Mouse (Mus musculus) intestine, embryonic 15.5 days (tissue): ENCODE results near the gene Grm1. TPM values are rescaled to one million over a fixed set of nuclear protein-coding genes. Genes with fewer than 3 reads are reported as not detected.

Source experiments
- ATAC-seq: fragments of 200-750 bp; cut with Nextera tagmentation; 2 replicates; pipeline ENCODE4 v1.8.0; 2017; ENCODE audit warnings: moderate TSS enrichment, moderate library complexity
- H3K27ac ChIP-seq: fragments of 300-500 bp; sonication (generic); 2 replicates; pipeline ENCODE4 v1.5.1; 2015; ENCODE audit warnings: mild to moderate bottlenecking, inconsistent platforms
- H3K27me3 ChIP-seq: fragments of 300-500 bp; sonication (generic); replicated peaks from 2 replicates; pipeline ENCODE4 v1.6.1; 2015; ENCODE audit warnings: inconsistent platforms
- H3K36me3 ChIP-seq: fragments of 300-500 bp; sonication (generic); 2 replicates; pipeline ENCODE4 v1.6.1; 2015; ENCODE audit warnings: inconsistent platforms
- H3K4me1 ChIP-seq: fragments of 300-500 bp; sonication (generic); replicated peaks from 2 replicates; pipeline ENCODE4 v1.6.1; 2015; ENCODE audit warnings: inconsistent platforms
- H3K4me2 ChIP-seq: fragments of 300-500 bp; sonication (generic); replicated peaks from 2 replicates; pipeline ENCODE4 v1.6.1; 2015; ENCODE audit warnings: mild to moderate bottlenecking, inconsistent platforms
- H3K4me3 ChIP-seq: fragments of 300-500 bp; sonication (generic); replicated peaks from 2 replicates; pipeline ENCODE4 v1.5.1; 2015; ENCODE audit warnings: inconsistent platforms
- H3K9ac ChIP-seq: fragments of 300-500 bp; sonication (generic); 2 replicates; pipeline ENCODE4 v1.6.1; 2015; ENCODE audit warnings: inconsistent platforms
- H3K9me3 ChIP-seq: fragments of 300-500 bp; sonication (generic); 2 replicates; pipeline ENCODE4 v1.6.1; 2016; ENCODE audit warnings: inconsistent platforms
- WGBS: fragments of 180-500 bp; shearing (Covaris S2); methylation state at CpG from one replicate; pipeline ENCODE4 v1.1.7; 2015; 5-methylcytosine and 5-hydroxymethylcytosine counted together
- polyA plus RNA-seq: library from polyadenylated mRNA; unstranded; fragments of >200 nt; fragmentation: Nextera tagmentation; extraction: Ambion mirVana; gene quantifications from 2 replicates; pipeline ENCODE4 v1.2.1, GENCODE M21; 2015

The Grm1 gene
- polyA plus RNA-seq, 1 experiment from 2014 or later, result 0.04 TPM

- no peaks in the 10 kb centered on the region; the same call in 1 of the 2 replicates for H3K4me1 ChIP-seq
- 2% methylated on average over 35 of the region's 35 CpGs for WGBS
- no peak overlapping the region for H3K27ac ChIP-seq
- 0 out of 2 replicates have a peak overlapping the region, but pooled peaks have one; percentile 8 for H3K9ac ChIP-seq
- H3K4me3 ChIP-seq, result peak overlapping the region; percentile 35
- peak overlapping the region; percentile 84 for H3K4me2 ChIP-seq
- H3K27me3 ChIP-seq, result peaks cover 4% of the 10 kb centered on the region
- H3K36me3 ChIP-seq, result no peaks in the 10 kb centered on the region
- no peaks in the 10 kb centered on the region for H3K9me3 ChIP-seq
- ATAC-seq, result peak; percentile 53; the same call in 1 of the 2 replicates
These were observed 393.1 kb downstream of the Grm1 start for GRCm38 (mm10) chr10:10688907-10689667.

DNA sequence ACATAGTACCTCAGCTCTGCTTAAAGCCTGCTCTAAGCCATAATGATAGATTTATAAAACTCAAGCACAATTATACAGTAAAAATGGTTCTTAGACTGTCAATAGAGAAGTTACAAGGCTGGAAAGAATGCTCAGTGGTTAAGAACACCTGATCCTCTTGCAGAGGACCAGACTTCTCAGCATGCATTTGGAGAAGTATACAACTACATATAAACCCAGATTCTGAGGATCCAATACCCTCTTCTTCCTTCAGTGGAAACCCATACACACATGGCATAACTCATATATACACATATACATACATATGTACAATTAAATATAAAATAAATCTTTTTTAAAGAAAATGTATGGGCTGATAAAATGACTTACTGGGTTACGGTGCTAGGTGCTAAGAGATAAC lies 401.1 kb downstream of the Grm1 start, which contains the start of gene Gm10944:
Gene Gm10944 (plus strand): TSS at position 301 of the 400 bp plus-strand sequence.
- no peak within 1 kb of the TSS for H3K27ac ChIP-seq
- H3K36me3 ChIP-seq, result no peaks in the 10 kb centered on the region
- H3K27me3 ChIP-seq, result no peaks in the 10 kb centered on the region
- no peaks in the 10 kb centered on the region for H3K9me3 ChIP-seq
- no peak within 1 kb of the TSS for H3K9ac ChIP-seq
- 90% methylated on average over 1 of the region's 1 CpGs for WGBS
- H3K4me1 ChIP-seq, result no peaks in the 10 kb centered on the region
- H3K4me3 ChIP-seq, result no peak within 1 kb of the TSS
- H3K4me2 ChIP-seq, result no peak within 1 kb of the TSS
- no peak for ATAC-seq

DNA sequence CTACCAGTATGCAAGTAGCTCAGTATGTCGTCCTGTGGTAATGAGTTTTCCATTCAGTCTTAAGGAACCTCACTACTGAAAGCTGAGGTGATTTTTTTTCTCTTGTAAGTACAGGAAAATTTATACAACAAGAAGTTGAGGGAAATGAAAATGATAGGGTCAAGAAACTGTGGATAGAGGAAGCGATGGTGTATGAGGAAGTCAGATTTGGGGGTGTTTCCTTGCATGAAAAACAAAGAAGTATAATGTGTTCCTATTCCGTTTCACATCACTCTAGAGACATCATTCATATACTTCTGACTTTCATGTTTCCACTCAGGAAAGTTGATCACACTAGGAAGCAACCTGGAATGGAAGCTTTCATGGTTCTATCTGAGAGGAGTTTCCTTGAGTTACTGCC lies 422.2 kb downstream of the Grm1 start:
- H3K4me1 ChIP-seq, result no peaks in the 10 kb centered on the region
- H3K27ac ChIP-seq, result no peak overlapping the region
- no peak overlapping the region for H3K4me2 ChIP-seq
- H3K36me3 ChIP-seq, result no peaks in the 10 kb centered on the region
- ATAC-seq, result no peak
- no peaks in the 10 kb centered on the region for H3K27me3 ChIP-seq
- H3K4me3 ChIP-seq, result no peak overlapping the region
- no peak overlapping the region for H3K9ac ChIP-seq
- 71% methylated on average over 3 of the region's 3 CpGs for WGBS
- H3K9me3 ChIP-seq, result no peaks in the 10 kb centered on the region

- ATAC-seq, result no peak
- WGBS, result 86% methylated on average over 3 of the region's 3 CpGs
- Histone ChIP-seq H3K27me3 (no peaks in the 10 kb centered on the region), H3K9me3 (no peaks in the 10 kb centered on the region), H3K27ac (no peak overlapping the region), H3K9ac (no peak overlapping the region), H3K4me3 (no peak overlapping the region), H3K36me3 (no peaks in the 10 kb centered on the region), H3K4me1 (no peaks in the 10 kb centered on the region), H3K4me2 (no peak overlapping the region)
These were observed 423.0 kb downstream of the Grm1 start for GRCm38 (mm10) chr10:10659161-10659560.

GRCm38 (mm10) chr10:10656621-10657020 lies 425.5 kb downstream of the Grm1 start:
- no peak overlapping the region for H3K27ac ChIP-seq
- H3K4me1 ChIP-seq, result no peaks in the 10 kb centered on the region
- no peaks in the 10 kb centered on the region for H3K9me3 ChIP-seq
- 86% methylated on average over 4 of the region's 4 CpGs for WGBS
- no peaks in the 10 kb centered on the region for H3K27me3 ChIP-seq
- no peak overlapping the region for H3K4me2 ChIP-seq
- H3K9ac ChIP-seq, result no peak overlapping the region
- no peak overlapping the region for H3K4me3 ChIP-seq
- ATAC-seq, result no peak
- no peaks in the 10 kb centered on the region for H3K36me3 ChIP-seq

DNA sequence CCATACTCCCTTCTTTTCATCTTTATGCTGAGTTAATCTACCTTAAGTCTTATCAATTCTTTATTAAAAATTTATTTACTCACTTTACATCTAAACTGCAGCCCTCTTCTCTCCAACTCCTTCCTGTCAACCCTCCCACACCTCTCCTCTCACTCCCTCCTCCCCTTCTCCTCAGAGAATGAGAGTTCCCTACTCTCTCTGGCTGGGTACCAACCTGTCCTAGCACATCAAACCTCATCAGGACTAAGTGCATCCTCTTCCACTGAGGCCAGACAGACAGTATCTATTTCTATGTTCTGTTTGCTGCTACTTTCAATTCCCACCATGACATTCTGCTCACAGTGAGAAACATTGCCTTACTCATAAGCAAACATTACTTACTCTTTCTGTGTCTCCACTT lies 426.2 kb downstream of the Grm1 start:
- Histone ChIP-seq H3K4me3 (no peak overlapping the region), H3K27ac (no peak overlapping the region), H3K4me1 (no peaks in the 10 kb centered on the region), H3K9me3 (no peaks in the 10 kb centered on the region), H3K4me2 (no peak overlapping the region), H3K27me3 (no peaks in the 10 kb centered on the region), H3K36me3 (no peaks in the 10 kb centered on the region), H3K9ac (no peak overlapping the region)
- no peak for ATAC-seq

Other genes with a start within 250 kb of the Grm1 start
- 12.3 and 12.6 TPM in 2 replicates for gene Shprh, start 67.1 kb upstream of the Grm1 start, polyA plus RNA-seq
- 23.2 and 27.7 TPM in 2 replicates for gene Fbxo30, start 199.0 kb upstream of the Grm1 start, polyA plus RNA-seq